ENCODE assay signal across 14 mouse cellular contexts in genomic region chr4:125852545-125852944, GRCm38 (mm10).
DNase-seq lines count a peak whose midpoint lies in the region; ATAC-seq and TF ChIP-seq lines count a peak whose summit lies in the region.
"Had no signal": no experiment of that assay in that cellular context is flagged by ENCODE, and none has a peak within 500 bp of the region (broad histone marks: within the 10 kb centered on the region; RNA-seq: fewer than 3 reads in every experiment).

No protein-coding gene starts in this region.

- no peak overlapping the region for H3K4me3 ChIP-seq in midbrain, embryonic 13.5 days (replicated peaks)
- no peak overlapping the region for H3K4me3 ChIP-seq in midbrain, embryonic 10.5 days
- H3K4me3 ChIP-seq in left cerebral cortex, adult 2 months, result no peak overlapping the region
- H3K4me3 ChIP-seq: heart, embryonic 13.5 days; hindbrain, embryonic 15.5 days; kidney, embryonic 15.5 days; liver, embryonic 15.5 days had no signal

- no peak for DNase-seq in frontal cortex, postnatal 25 days (ENCODE audit: low spot score in 2 of 2)
- DNase-seq in midbrain, embryonic 10.5 days (ENCODE audit: low spot score), result no peak
- peak; percentile 18 to 21 for DNase-seq in left cerebral cortex, adult 2 months (ENCODE audit: extremely low spot score in 1 of 2, low spot score in 2 of 2)
- DNase-seq in telencephalon, adult 2 months (ENCODE audit: low read depth, low spot score), result peak; percentile 34
- no peak for DNase-seq in lung, postnatal 36 days
- DNase-seq: thymus, postnatal 4 days had no signal

- peaks cover 45% of the 10 kb centered on the region for H3K4me1 ChIP-seq in midbrain, embryonic 13.5 days (replicated peaks)
- H3K4me1 ChIP-seq in midbrain, embryonic 10.5 days, result peaks cover 42% of the 10 kb centered on the region
- H3K4me1 ChIP-seq: liver, embryonic 15.5 days had no signal

- ATAC-seq in frontal cortex, adult (ENCODE audit: low TSS enrichment), result 0 out of 2 replicates have a peak, but pooled peaks have one; percentile 44
- ATAC-seq in midbrain, embryonic 13.5 days, result peak; percentile 38; the same call in 1 of the 2 replicates
- ATAC-seq: CD4-positive, CD25-positive, alpha-beta regulatory T cell, adult 4 months had no signal

- H3K27ac ChIP-seq in midbrain, embryonic 13.5 days, result no peak overlapping the region
- no peak overlapping the region for H3K27ac ChIP-seq in midbrain, embryonic 10.5 days (replicated peaks)
- no peak overlapping the region for H3K27ac ChIP-seq in left cerebral cortex, adult 2 months
- H3K27ac ChIP-seq: heart, embryonic 13.5 days; hindbrain, embryonic 15.5 days; kidney, embryonic 15.5 days; liver, embryonic 15.5 days; stomach, postnatal 0 days had no signal

- H3K36me3 ChIP-seq in midbrain, embryonic 13.5 days, result no peaks in the 10 kb centered on the region
- no peaks in the 10 kb centered on the region for H3K36me3 ChIP-seq in midbrain, embryonic 10.5 days
- H3K36me3 ChIP-seq: heart, embryonic 13.5 days; hindbrain, embryonic 15.5 days; kidney, embryonic 15.5 days; liver, embryonic 15.5 days had no signal

- no peaks in the 10 kb centered on the region for H3K9me3 ChIP-seq in midbrain, embryonic 13.5 days
- H3K9me3 ChIP-seq in midbrain, embryonic 10.5 days (replicated peaks), result no peaks in the 10 kb centered on the region
- H3K9me3 ChIP-seq: heart, embryonic 13.5 days; hindbrain, embryonic 15.5 days; kidney, embryonic 15.5 days; liver, embryonic 15.5 days had no signal

- H3K9ac ChIP-seq in midbrain, embryonic 13.5 days (replicated peaks), result no peak overlapping the region
- H3K9ac ChIP-seq: heart, embryonic 13.5 days; hindbrain, embryonic 15.5 days; kidney, embryonic 15.5 days; liver, embryonic 15.5 days had no signal

- TF ChIP-seq CTCF in left cerebral cortex, adult 2 months (IDR thresholded peaks at IDR 0.05), result no peak

- WGBS in midbrain, embryonic 13.5 days, result 69% methylated on average over 4 of the region's 4 CpGs
- WGBS in midbrain, embryonic 10.5 days, result 71% methylated on average over 4 of the region's 4 CpGs

- intact Hi-C loops in left cerebral cortex, adult 2 months (cut with DNase I), result no loop called here

- H3K27me3 ChIP-seq in midbrain, embryonic 13.5 days, result 0 out of 2 replicates have a peak, but pooled peaks cover 4% of the 10 kb centered on the region
- H3K27me3 ChIP-seq in midbrain, embryonic 10.5 days (ENCODE audit: low read depth, poor library complexity, severe bottlenecking), result peaks cover 5% of the 10 kb centered on the region
- H3K27me3 ChIP-seq: hindbrain, embryonic 15.5 days; liver, embryonic 15.5 days had no signal

- no peak overlapping the region for H3K4me2 ChIP-seq in midbrain, embryonic 13.5 days (replicated peaks)
- H3K4me2 ChIP-seq: heart, embryonic 13.5 days; hindbrain, embryonic 15.5 days; kidney, embryonic 15.5 days; liver, embryonic 15.5 days had no signal

Comparison
In these comparisons a context has a peak if more than half of its experiments do, and no peak if none do; other contexts are left out.
1. DNase-seq: peak in left cerebral cortex, adult 2 months (2 of 2) and telencephalon, adult 2 months (single experiment); none in frontal cortex, postnatal 25 days (0 of 2), midbrain, embryonic 10.5 days (single experiment) and lung, postnatal 36 days (single experiment).